Mouse (Mus musculus): ENCODE measurements around the gene Mlxip.

GRCm38 (mm10) chr5:123344963-123345852 lies 49.4 kb upstream of the Mlxip start:
- TF ChIP-seq POLR2A (IDR thresholded peaks at IDR 0.05; ENCODE audit: borderline replicate concordance, extremely low read depth, low read depth, low read length) (peak; percentile 36; the same call in 1 of the 2 replicates), CTCF (IDR thresholded peaks at IDR 0.05; ENCODE audit: insufficient read depth, low read length) (no peak)
